Mouse (Mus musculus): Measurements from ENCODE around the gene Rhox4a. TPM values are rescaled to one million over a fixed set of nuclear protein-coding genes. Genes with fewer than 3 reads are reported as not detected.
"Not testable (repeated sequence)": the region's sequence is repeated elsewhere in the genome, so short reads cannot be mapped to it uniquely, and the experiment has no call there.

Gene Rhox4a
- not detected in 2 replicates for polyA plus RNA-seq (2015; fragmentation: Nextera tagmentation; extraction: Ambion mirVana)

DNA sequence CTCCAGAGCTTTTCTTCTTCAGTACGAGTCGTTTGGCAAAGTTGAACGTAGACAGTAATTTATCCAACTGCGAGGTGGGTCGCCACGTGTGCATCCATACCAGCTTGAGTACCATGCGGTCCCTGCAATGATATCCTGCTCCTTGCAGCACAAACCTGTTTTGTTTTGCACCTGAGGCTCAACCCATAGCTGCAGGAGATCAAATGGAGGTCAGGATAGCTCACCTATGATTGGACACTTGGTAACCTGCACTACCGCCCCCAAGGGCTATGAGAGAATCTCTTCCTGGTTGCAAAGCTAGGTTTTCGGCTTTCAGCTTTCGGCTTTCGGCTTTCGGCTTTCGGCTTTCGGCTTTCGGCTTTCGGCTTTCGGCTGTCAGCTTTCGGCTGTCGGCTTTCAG lies at the start of gene Rhox4a:
Rhox4a (plus strand) TSS at position 301 of the 400 bp plus-strand sequence.
- not testable (repeated sequence) for H3K9ac ChIP-seq (ENCODE audit: low read depth, low read length); H3K4me2 ChIP-seq (ENCODE audit: low read length); H3K36me3 ChIP-seq (ENCODE audit: control insufficient read depth, insufficient read depth, low read length); H3K27ac ChIP-seq (ENCODE audit: low read depth, low read length); H3K4me1 ChIP-seq (ENCODE audit: control insufficient read depth, insufficient read depth, low read depth, low read length); H3K4me3 ChIP-seq (ENCODE audit: low read length); ATAC-seq; H3K27me3 ChIP-seq (replicated peaks; ENCODE audit: control insufficient read depth, insufficient read depth, low read length); H3K9me3 ChIP-seq (ENCODE audit: control insufficient read depth, low read length)
- WGBS = 97% methylated on average over 10 of the region's 19 CpGs

DNA sequence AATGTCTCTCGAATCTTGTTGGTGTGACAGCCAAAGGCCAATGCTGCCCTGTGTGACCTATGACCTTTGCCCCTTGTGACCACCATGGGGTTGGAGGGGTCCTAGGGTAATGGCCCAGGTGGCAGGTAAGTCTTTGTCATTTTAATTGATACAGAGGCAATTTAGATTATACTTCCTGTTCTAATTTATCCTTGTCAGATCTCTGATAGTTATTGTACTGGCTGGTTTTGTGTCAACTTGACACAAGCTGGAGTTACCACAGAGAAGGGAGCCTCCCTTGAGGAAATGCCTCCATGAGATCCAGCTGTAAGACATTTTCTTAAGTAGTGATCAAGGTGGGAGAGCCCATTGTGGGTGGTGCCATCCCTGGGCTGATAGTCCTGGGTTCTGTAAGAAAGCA lies 43.0 kb upstream of the Rhox4a start, which contains the start of gene Rhox1:
Rhox1 (minus strand) TSS at position 101 of the 400 bp plus-strand sequence.
- H3K4me1 ChIP-seq (ENCODE audit: control insufficient read depth, insufficient read depth, low read depth, low read length); ATAC-seq; H3K9ac ChIP-seq (ENCODE audit: low read depth, low read length); H3K27me3 ChIP-seq (replicated peaks; ENCODE audit: control insufficient read depth, insufficient read depth, low read length); H3K4me2 ChIP-seq (ENCODE audit: low read length); H3K36me3 ChIP-seq (ENCODE audit: control insufficient read depth, insufficient read depth, low read length); H3K4me3 ChIP-seq (ENCODE audit: low read length); H3K9me3 ChIP-seq (ENCODE audit: control insufficient read depth, low read length); H3K27ac ChIP-seq (ENCODE audit: low read depth, low read length): not testable (repeated sequence)
- 73% methylated on average over 1 of the region's 1 CpGs for WGBS

DNA sequence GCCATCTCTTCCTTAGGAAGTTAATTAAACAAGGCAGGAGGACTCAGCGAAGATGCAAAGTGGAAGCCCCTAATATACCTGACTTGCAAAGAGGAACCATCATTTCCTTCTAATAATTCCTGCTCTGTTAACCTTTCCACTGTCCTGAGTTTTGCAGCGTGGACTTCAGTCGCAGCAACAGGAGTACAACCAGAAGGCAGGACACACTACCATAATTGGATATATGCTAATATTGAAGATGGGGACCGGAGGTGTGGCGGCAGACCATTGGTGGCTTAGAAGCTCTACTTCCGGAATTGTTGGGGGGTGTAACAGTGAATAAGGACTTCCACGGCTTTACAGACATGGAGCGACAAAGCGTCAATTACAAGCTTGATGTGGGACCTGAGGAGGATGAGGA lies 20.5 kb upstream of the Rhox4a start, which contains the start of gene Rhox2a:
Rhox2a (plus strand) TSS at position 301 of the 400 bp plus-strand sequence.
- ATAC-seq; H3K4me3 ChIP-seq (ENCODE audit: low read length); H3K36me3 ChIP-seq (ENCODE audit: control insufficient read depth, insufficient read depth, low read length); H3K27ac ChIP-seq (ENCODE audit: low read depth, low read length); H3K27me3 ChIP-seq (replicated peaks; ENCODE audit: control insufficient read depth, insufficient read depth, low read length); H3K4me2 ChIP-seq (ENCODE audit: low read length); H3K9me3 ChIP-seq (ENCODE audit: control insufficient read depth, low read length); H3K4me1 ChIP-seq (ENCODE audit: control insufficient read depth, insufficient read depth, low read depth, low read length); H3K9ac ChIP-seq (ENCODE audit: low read depth, low read length): not testable (repeated sequence)
- no CpG with 5 or more reads among the region's 9 CpGs for WGBS

- H3K9me3 ChIP-seq (ENCODE audit: control insufficient read depth, low read length); ATAC-seq; H3K36me3 ChIP-seq (ENCODE audit: control insufficient read depth, insufficient read depth, low read length); H3K4me1 ChIP-seq (ENCODE audit: control insufficient read depth, insufficient read depth, low read depth, low read length); H3K27ac ChIP-seq (ENCODE audit: low read depth, low read length); H3K9ac ChIP-seq (ENCODE audit: low read depth, low read length); H3K27me3 ChIP-seq (replicated peaks; ENCODE audit: control insufficient read depth, insufficient read depth, low read length); H3K4me3 ChIP-seq (ENCODE audit: low read length); H3K4me2 ChIP-seq (ENCODE audit: low read length): not testable (repeated sequence)
- 88% methylated on average over 1 of the region's 3 CpGs for WGBS
These were observed 15.5 kb upstream of the Rhox4a start, which contains the start of gene Rhox3a for GRCm38 (mm10) chrX:37249619-37250018. Gene Rhox3a (plus strand): TSS chrX:37249919.

Other genes with a start within 250 kb of the Rhox4a start
- 0.10 and 0.16 TPM in 2 replicates for gene Sowahd, start 216.5 kb upstream of the Rhox4a start, polyA plus RNA-seq (2015; fragmentation: Nextera tagmentation; extraction: Ambion mirVana)
- 227 and 236 TPM in 2 replicates for gene Rpl39, start 179.9 kb upstream of the Rhox4a start, polyA plus RNA-seq (2015; fragmentation: Nextera tagmentation; extraction: Ambion mirVana)
- gene Upf3b, start 155.0 kb upstream of the Rhox4a start, polyA plus RNA-seq (2015; fragmentation: Nextera tagmentation; extraction: Ambion mirVana) = 24.8 and 27.2 TPM in 2 replicates
- 20.7 and 24.0 TPM in 2 replicates for gene Nkap, start 138.5 kb upstream of the Rhox4a start, polyA plus RNA-seq (2015; fragmentation: Nextera tagmentation; extraction: Ambion mirVana)
- gene Akap14, start 96.5 kb upstream of the Rhox4a start, polyA plus RNA-seq (2015; fragmentation: Nextera tagmentation; extraction: Ambion mirVana) = 0.28 and 0.36 TPM in 2 replicates
- gene Ndufa1, start 74.2 kb upstream of the Rhox4a start, polyA plus RNA-seq (2015; fragmentation: Nextera tagmentation; extraction: Ambion mirVana) = 639 and 741 TPM in 2 replicates
- gene Rnf113a1, start 74.1 kb upstream of the Rhox4a start, polyA plus RNA-seq (2015; fragmentation: Nextera tagmentation; extraction: Ambion mirVana) = 21.0 and 26.6 TPM in 2 replicates
- not detected in 2 replicates for gene Gm9, start 54.3 kb upstream of the Rhox4a start, polyA plus RNA-seq (2015; fragmentation: Nextera tagmentation; extraction: Ambion mirVana)
- gene Rhox1, start 43.1 kb upstream of the Rhox4a start, polyA plus RNA-seq (2015; fragmentation: Nextera tagmentation; extraction: Ambion mirVana) = not detected in 2 replicates
- gene Rhox2a, start 20.4 kb upstream of the Rhox4a start, polyA plus RNA-seq (2015; fragmentation: Nextera tagmentation; extraction: Ambion mirVana) = not detected in 2 replicates
- not detected in 2 replicates for gene Rhox3a, start 15.4 kb upstream of the Rhox4a start, polyA plus RNA-seq (2015; fragmentation: Nextera tagmentation; extraction: Ambion mirVana)
- not detected in 2 replicates for gene Rhox3a2, start 114.7 kb downstream of the Rhox4a start, polyA plus RNA-seq (2015; fragmentation: Nextera tagmentation; extraction: Ambion mirVana)
- gene Rhox4a2, start 125.5 kb downstream of the Rhox4a start, polyA plus RNA-seq (2015; fragmentation: Nextera tagmentation; extraction: Ambion mirVana) = not detected in 2 replicates
- not detected in 2 replicates for gene Rhox2b, start 146.7 kb downstream of the Rhox4a start, polyA plus RNA-seq (2015; fragmentation: Nextera tagmentation; extraction: Ambion mirVana)
- not detected in 2 replicates for gene Rhox4b, start 167.2 kb downstream of the Rhox4a start, polyA plus RNA-seq (2015; fragmentation: Nextera tagmentation; extraction: Ambion mirVana)
- gene Rhox2c, start 188.3 kb downstream of the Rhox4a start, polyA plus RNA-seq (2015; fragmentation: Nextera tagmentation; extraction: Ambion mirVana) = not detected in 2 replicates
- not detected in 2 replicates for gene Rhox3c, start 193.2 kb downstream of the Rhox4a start, polyA plus RNA-seq (2015; fragmentation: Nextera tagmentation; extraction: Ambion mirVana)
- not detected in 2 replicates for gene Rhox4c, start 215.0 kb downstream of the Rhox4a start, polyA plus RNA-seq (2015; fragmentation: Nextera tagmentation; extraction: Ambion mirVana)
- not detected in 2 replicates for gene Rhox2d, start 228.1 kb downstream of the Rhox4a start, polyA plus RNA-seq (2015; fragmentation: Nextera tagmentation; extraction: Ambion mirVana)
- not detected in 2 replicates for gene Rhox4d, start 249.0 kb downstream of the Rhox4a start, polyA plus RNA-seq (2015; fragmentation: Nextera tagmentation; extraction: Ambion mirVana)